Mouse (Mus musculus) midbrain, embryonic 11.5 days (tissue): Measurements from ENCODE around the gene Gemin8. TPM values are rescaled to one million over a fixed set of nuclear protein-coding genes. Genes with fewer than 3 reads are reported as not detected.

Experiments used
- polyA plus RNA-seq: library from polyadenylated mRNA; unstranded; fragments of >200 nt; fragmentation: Nextera tagmentation; extraction: Ambion mirVana; gene quantifications from 2 replicates; pipeline ENCODE4 v1.2.1, GENCODE M21; 2014

Gene Gemin8
- polyA plus RNA-seq, 1 experiment from 2014 or later, result 16.8 TPM

Other genes starting within 250 kb of the Gemin8 start
- 102 and 120 TPM in 2 replicates for gene Gpm6b, start 68.5 kb downstream of the Gemin8 start, polyA plus RNA-seq